Mouse (Mus musculus): ENCODE measurements around the gene Tomm40. TPM values are rescaled to one million over a fixed set of nuclear protein-coding genes. Genes with fewer than 3 reads are reported as not detected.

Gene Tomm40
- total RNA-seq, 2 experiments from 2014 or later = 147 to 153 TPM

DNA sequence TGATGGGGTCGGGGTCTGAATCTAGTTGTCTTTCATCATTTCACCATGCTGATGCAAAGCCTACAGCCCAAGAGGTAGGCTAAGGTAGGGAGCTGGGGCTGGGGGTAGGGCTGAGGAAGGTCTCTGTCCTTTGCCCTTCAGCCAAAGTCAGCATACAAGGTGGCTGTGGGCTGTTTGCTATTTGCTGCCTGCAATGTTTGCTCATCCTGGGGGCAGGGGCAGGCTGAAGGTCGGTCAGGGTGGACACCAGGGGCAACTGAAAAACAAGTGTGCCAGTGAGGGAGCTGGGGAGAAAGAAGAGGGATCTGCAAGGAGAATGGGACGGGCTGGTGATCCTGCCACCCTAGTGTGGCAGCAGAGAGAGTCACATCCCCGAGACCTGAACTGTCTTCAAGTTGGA lies 29.9 kb downstream of the Tomm40 start:
- no peak for DNase-seq

GRCm38 (mm10) chr7:19683771-19684201 lies 31.5 kb downstream of the Tomm40 start:
- DNase-seq = no peak

GRCm38 (mm10) chr7:19682979-19683378 lies 32.3 kb downstream of the Tomm40 start:
- no peak for DNase-seq

DNA sequence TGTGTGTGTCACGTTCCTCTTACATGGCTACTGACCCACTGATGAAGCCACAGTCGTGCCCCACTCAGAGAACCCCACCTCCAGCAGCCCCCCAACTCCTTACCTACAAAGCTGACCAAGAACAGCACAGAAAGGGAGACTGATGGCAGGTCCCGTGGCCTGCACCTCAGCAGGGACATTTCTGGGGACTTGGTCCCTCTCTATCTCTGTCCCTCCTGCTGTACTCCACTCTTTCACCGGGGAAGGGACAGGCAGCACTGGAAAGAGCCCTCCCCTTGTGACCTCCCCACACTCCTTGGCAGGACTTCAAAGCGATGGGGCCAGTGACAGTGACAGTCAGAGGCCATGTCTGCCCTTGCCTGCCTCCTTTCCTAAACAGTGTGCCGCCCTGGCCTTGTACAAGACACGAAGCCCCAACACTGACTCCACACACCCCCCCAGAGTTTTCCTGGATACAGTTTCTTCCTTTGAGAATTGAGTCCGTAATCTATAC lies 34.0 kb downstream of the Tomm40 start, which contains the start of the genes Gm44805 and Apoc4:
TSS of gene Gm44805 (minus strand) at position 222 of the 493 bp plus-strand sequence.
TSS of gene Apoc4 (minus strand) at position 278 of the 493 bp plus-strand sequence.
- no peak for DNase-seq

DNA sequence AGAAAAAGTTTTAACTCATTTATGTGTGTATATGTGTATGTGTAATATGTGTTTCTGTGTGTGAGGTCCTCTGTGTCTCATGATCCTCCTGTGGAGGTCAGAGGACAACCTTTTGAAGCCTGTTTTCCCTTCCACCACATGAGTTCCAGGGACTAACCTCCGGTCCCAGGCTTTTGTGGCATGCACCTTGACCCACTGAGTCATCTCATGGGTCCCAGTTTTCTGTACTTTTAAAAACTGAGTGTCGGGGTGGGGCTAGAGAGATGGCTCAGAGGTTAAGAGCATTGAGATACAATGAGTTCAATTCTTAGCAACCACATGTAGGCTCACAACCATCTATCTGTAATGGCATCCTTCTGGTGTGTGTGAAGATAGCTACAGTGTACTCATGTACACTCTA lies 34.5 kb downstream of the Tomm40 start:
- DNase-seq = no peak

GRCm38 (mm10) chr7:19678901-19679300 lies 36.3 kb downstream of the Tomm40 start:
- no peak for DNase-seq

- DNase-seq = no peak
These were observed 37.4 kb downstream of the Tomm40 start, which contains the start of gene Apoc2 for GRCm38 (mm10) chr7:19677872-19678271. Gene Apoc2, minus strand, starts transcription at chr7:19677941.

GRCm38 (mm10) chr7:19676662-19677061 lies 38.6 kb downstream of the Tomm40 start:
- DNase-seq = no peak

- no peak for DNase-seq
These were observed 39.4 kb downstream of the Tomm40 start for GRCm38 (mm10) chr7:19675824-19676223.

- DNase-seq = no peak
These were observed 42.0 kb downstream of the Tomm40 start for GRCm38 (mm10) chr7:19673083-19673699.

DNA sequence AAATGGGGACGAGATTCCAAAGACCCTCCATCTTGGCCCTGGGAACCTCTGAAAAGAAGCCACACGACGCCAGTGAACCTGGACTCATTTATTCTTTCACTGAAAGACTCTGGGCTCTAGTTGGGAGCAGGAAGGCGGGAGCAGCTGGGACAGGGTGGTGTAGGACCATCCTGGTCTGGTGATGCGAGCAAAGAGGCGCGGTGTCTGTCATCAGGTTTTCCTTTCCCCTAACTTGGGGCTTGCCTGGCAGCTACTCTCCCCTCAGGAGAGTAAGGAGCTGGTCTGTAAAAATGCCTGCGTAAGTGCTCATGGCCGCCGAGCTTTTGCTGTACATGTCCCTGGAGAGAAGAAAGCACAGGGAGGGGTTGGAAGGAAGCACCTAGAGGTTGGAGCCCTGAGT lies 43.7 kb downstream of the Tomm40 start:
- DNase-seq = no peak

DNA sequence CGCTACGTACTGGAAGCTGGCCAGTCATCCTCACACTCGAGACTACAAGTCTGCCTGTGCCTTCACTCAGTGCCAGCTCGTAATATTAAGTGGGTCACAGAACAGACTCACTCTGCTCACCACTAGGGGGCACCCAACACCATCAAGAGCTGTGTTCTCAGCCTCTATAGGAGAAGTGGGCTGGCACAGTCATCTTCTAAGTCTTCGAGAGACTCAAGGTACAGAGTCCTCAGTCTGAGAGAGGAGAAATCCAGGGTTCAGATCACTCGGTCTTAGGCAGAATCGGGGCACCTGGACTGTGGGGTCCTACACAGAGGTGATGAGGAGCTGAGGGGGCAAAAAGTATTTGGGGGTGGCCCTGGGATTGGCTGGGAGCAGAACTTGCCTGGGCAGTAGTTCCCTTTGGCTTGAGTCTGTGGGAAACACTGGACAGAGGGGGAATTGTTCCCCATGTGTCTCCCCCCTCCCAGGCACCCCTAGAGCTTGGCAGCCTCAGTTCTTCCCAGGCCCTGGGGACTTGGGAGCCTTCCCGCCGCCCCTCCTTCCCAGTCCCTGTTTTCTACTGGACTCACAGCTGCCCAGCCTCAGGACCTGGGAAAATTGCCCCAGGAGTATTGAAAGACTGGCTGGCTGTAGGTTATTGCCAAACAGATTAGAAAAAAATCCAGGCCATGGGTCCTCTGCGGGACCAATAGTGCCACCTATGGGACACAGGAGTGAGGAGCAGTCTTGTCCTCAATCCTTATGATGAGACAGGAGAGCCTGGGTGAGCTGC lies 46.1 kb downstream of the Tomm40 start:
- peak; percentile 95 for DNase-seq

DNA sequence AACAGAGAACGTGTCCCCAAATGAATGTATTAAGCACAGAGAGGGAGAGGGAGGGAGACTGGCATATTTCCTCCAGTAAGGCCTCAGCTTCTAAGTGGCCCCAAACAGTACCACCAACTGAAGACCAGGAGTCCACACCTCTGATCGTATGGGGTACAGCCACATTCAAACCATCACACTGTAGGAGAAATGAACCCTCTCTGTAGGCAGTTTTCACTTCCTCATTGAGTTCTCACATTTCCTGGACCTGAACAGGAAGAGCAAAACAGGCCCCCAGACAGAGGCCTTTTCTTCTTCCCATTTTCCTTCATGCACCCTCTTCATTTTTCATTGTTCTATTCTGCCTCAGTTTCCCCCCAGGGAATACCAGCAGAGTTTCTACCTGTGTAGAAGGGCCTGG lies 47.8 kb downstream of the Tomm40 start:
- DNase-seq = no peak

GRCm38 (mm10) chr7:19666750-19667149 lies 48.5 kb downstream of the Tomm40 start:
- DNase-seq = no peak

DNA sequence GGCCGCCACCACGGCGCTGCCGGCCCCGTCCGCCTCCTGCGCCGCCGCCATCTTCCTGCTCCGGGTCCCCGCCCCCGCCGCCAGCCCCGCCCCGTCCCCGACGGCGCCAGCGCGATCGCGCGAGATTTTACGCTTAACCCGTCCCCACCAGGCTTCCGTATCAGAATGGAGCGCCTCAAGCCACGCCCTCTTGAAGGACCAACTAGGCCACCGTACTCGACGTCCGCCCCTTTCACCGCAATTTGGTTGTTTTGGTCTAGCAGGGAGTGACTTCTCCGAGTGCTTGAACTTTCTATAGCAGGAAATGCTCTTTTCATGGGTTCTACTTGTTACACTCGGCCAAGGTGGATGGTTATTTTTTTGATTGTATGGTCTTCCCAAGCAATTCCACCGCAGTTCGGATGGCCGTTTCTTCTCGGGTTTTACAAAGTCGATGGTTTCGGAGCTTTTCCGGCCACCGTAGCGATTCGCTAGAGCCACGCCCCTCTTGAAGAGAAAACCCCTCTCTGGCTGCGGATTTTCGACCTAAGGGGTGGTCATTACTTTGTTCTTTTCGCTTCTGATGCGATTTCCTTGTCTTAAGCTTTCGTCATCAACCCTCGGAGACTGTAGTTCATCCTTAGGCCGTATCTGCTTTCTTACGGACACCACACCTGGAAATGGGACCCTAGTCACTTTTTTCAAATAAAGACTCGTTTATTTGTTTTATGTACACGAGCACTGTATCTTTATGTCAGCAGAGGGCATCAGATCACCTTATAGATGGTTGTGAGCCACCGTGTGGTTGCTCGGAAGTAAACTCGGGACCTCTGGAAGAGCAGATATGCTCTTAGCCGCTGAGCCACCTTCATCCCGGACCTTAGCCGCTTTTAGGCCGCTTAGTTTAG lies 50.0 kb downstream of the Tomm40 start, which contains the start of gene Clptm1:
TSS of gene Clptm1 (minus strand) at position 79 of the 887 bp plus-strand sequence.
- DNase-seq = peak; percentile 98

GRCm38 (mm10) chr7:19664455-19664954 lies 50.7 kb downstream of the Tomm40 start:
- DNase-seq = no peak

DNA sequence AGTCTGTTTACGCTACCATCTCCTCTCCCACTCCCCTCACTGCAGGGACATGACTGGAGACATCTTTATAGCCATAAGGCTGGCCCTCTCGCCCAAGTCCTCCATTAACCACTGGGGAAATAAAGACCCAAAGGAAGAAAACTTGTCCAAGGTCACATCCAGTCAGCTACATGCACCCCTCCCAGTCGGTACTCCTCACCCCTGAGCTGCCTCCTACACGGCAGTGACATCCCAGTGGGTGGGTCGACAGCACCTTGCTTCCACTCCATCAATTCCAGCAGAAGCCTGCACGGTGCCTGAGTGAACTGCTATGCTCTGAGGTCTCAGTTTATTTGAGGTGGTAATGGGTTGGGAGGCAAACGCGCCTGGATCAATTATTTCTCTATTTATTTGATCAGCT lies 51.3 kb downstream of the Tomm40 start:
- peak; percentile 14 for DNase-seq

- DNase-seq = peak; percentile 72
These were observed 62.6 kb downstream of the Tomm40 start for GRCm38 (mm10) chr7:19652614-19653013.
